Mouse (Mus musculus) neural tube, embryonic 12.5 days (tissue): ENCODE measurements around the gene Ebi3. TPM values are rescaled to one million over a fixed set of nuclear protein-coding genes. Genes with fewer than 3 reads are reported as not detected.
A peak's percentile ranks its signal among the peaks of the same experiment; 100 is the strongest.

Experiments
- ATAC-seq: fragments of 200-750 bp; cut with Nextera tagmentation; 2 replicates; pipeline ENCODE4 v1.8.0; 2017; ENCODE audit warnings: low read depth, mild to moderate bottlenecking, moderate TSS enrichment, moderate library complexity; ENCODE audit not compliant: low FRiP score
- H3K27ac ChIP-seq: fragments of 300-500 bp; sonication (generic); 2 replicates; pipeline ENCODE4 v1.5.1; 2016
- H3K27me3 ChIP-seq: fragments of 300-500 bp; sonication (generic); replicated peaks from 2 replicates; pipeline ENCODE4 v1.6.1; 2016; ENCODE audit warnings: mild to moderate bottlenecking
- H3K36me3 ChIP-seq: fragments of 300-500 bp; sonication (generic); 2 replicates; pipeline ENCODE4 v1.6.1; 2016; ENCODE audit warnings: mild to moderate bottlenecking
- H3K4me1 ChIP-seq: fragments of 300-500 bp; sonication (generic); 2 replicates; pipeline ENCODE4 v1.6.1; 2016
- H3K4me2 ChIP-seq: fragments of 300-500 bp; sonication (generic); replicated peaks from 2 replicates; pipeline ENCODE4 v1.6.1; 2016; ENCODE audit warnings: mild to moderate bottlenecking
- H3K4me3 ChIP-seq: fragments of 300-500 bp; sonication (generic); 2 replicates; pipeline ENCODE4 v1.5.1; 2016
- H3K9ac ChIP-seq: fragments of 300-500 bp; sonication (generic); 2 replicates; pipeline ENCODE4 v1.6.1; 2016; ENCODE audit warnings: mild to moderate bottlenecking
- H3K9me3 ChIP-seq: fragments of 300-500 bp; sonication (generic); 2 replicates; pipeline ENCODE4 v1.6.1; 2016; ENCODE audit warnings: mild to moderate bottlenecking
- WGBS: fragments of 180-500 bp; shearing (Covaris S2); methylation state at CpG from one replicate; pipeline ENCODE4 v1.1.7; 2016; 5-methylcytosine and 5-hydroxymethylcytosine counted together
- polyA plus RNA-seq: library from polyadenylated mRNA; unstranded; fragments of >200 nt; fragmentation: Nextera tagmentation; extraction: Ambion mirVana; gene quantifications from 2 replicates; pipeline ENCODE4 v1.2.1, GENCODE M21; 2016

Gene Ebi3
- polyA plus RNA-seq, 1 experiment from 2014 or later = 2.8 TPM

GRCm38 (mm10) chr17:55971453-55971852 is 19.0 kb downstream of the Ebi3 start:
- Histone ChIP-seq H3K27me3 (no peaks in the 10 kb centered on the region), H3K36me3 (peaks cover 43% of the 10 kb centered on the region), H3K4me2 (peak overlapping the region; percentile 84), H3K4me1 (peaks cover 43% of the 10 kb centered on the region), H3K27ac (no peak overlapping the region), H3K9ac (peak overlapping the region; percentile 79), H3K9me3 (no peaks in the 10 kb centered on the region), H3K4me3 (peak overlapping the region; percentile 66)
- ATAC-seq = no peak
- 19% methylated on average over 22 of the region's 22 CpGs for WGBS

DNA sequence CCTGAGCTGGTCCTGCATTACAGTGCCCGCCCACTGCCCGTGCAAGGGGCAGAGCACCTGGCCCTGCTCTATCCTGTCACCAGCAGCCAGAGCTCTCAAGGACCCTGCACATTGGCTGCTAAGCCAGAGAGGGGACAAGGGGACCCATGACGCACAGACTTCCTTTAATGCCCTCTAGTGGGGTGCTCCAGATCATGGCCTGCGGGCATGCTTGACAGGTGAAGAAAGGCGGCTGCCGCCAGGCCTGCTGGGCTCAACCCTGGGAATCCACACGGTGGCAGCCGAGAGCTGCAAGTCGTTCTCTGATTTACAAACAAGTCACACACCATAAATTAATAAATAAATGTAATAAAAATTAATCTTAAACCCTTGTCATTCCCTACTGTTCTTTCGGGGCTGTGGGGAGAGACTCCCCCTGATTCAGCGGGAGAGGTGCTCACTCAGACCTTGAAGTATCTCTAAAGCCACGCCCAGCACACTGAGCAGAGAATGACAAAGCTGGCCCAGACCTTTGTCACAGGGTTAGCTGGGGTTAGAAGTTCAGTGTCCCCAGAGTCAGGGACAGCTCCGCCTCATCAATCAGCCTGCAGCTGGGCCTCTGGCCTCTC is 23.9 kb downstream of the Ebi3 start:
- 15% methylated on average over 13 of the region's 13 CpGs for WGBS
- ATAC-seq = peak; percentile 74
- H3K9ac ChIP-seq = peak overlapping the region; percentile 14; the same call in 1 of the 2 replicates
- H3K27ac ChIP-seq = peak overlapping the region; percentile 6; the same call in 1 of the 2 replicates
- peaks cover 25% of the 10 kb centered on the region for H3K4me1 ChIP-seq
- H3K36me3 ChIP-seq = peaks cover 29% of the 10 kb centered on the region
- no peaks in the 10 kb centered on the region for H3K27me3 ChIP-seq
- no peak overlapping the region for H3K4me3 ChIP-seq
- peak overlapping the region; percentile 25; the same call in 1 of the 2 replicates for H3K4me2 ChIP-seq
- no peaks in the 10 kb centered on the region for H3K9me3 ChIP-seq

GRCm38 (mm10) chr17:55977301-55977700 is 24.9 kb downstream of the Ebi3 start:
- no peak for ATAC-seq
- 47% methylated on average over 3 of the region's 3 CpGs for WGBS
- H3K4me3 ChIP-seq = no peak overlapping the region
- peak overlapping the region; percentile 6; the same call in 1 of the 2 replicates for H3K27ac ChIP-seq
- no peak overlapping the region for H3K9ac ChIP-seq
- no peaks in the 10 kb centered on the region for H3K9me3 ChIP-seq
- no peaks in the 10 kb centered on the region for H3K27me3 ChIP-seq
- no peak overlapping the region for H3K4me2 ChIP-seq
- peaks cover 29% of the 10 kb centered on the region for H3K36me3 ChIP-seq
- peaks cover 19% of the 10 kb centered on the region for H3K4me1 ChIP-seq

DNA sequence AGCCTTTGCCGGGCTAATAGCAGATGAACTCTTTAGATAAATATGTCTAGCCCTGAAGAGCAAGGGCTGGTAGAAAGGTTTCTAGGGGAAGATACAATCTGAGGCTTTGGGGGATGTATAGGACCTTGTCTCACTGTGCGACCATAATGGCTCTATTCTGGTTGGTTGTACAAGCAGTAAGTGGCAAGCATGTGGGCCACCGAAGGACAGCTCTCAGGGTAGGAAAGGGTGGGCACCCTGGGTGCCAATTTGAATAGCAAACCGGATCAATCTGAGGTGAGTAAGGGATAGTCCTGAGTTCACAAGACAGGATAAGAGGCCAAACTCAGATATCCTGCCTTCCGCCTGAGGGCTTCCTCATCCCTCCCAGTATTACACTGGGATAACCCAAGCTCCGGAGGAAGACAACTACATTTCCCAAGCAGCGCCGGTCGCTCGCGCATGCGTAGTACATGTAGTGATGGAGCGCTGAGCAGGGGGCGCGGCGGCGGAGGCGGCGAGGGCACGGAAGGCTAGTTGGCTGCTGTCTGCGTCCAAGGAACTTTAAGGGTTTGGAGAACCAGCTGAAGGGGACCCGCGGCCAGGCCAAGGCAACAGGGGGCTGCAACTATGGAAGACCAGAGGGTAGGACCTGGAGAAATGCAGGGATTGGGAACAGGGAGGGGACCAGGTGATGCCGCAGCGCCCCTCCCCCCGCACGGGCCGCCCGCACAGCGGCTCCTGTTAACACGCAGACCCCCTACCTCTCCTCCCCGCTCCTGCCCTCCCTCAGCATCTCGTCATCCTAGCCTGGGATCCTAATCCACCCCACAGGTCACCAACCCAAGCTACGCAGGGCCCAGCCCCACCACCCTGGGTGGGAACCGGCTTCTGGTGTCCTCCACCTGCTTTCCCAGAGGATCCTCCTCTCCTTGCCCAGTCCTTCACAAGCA is 33.9 kb downstream of the Ebi3 start, which contains the start of gene Fsd1:
Gene Fsd1, plus strand, starts transcription at position 480 of the 932 bp plus-strand sequence.
- Histone ChIP-seq H3K36me3 (peaks cover 24% of the 10 kb centered on the region), H3K9ac (peak within 1 kb of the TSS; percentile 72), H3K4me2 (peak within 1 kb of the TSS; percentile 86), H3K9me3 (no peaks in the 10 kb centered on the region), H3K4me1 (peaks cover 12% of the 10 kb centered on the region), H3K4me3 (peak within 1 kb of the TSS; percentile 69), H3K27me3 (no peaks in the 10 kb centered on the region), H3K27ac (no peak within 1 kb of the TSS)
- peak; percentile 88 for ATAC-seq
- WGBS = 10% methylated on average over 35 of the region's 35 CpGs

DNA sequence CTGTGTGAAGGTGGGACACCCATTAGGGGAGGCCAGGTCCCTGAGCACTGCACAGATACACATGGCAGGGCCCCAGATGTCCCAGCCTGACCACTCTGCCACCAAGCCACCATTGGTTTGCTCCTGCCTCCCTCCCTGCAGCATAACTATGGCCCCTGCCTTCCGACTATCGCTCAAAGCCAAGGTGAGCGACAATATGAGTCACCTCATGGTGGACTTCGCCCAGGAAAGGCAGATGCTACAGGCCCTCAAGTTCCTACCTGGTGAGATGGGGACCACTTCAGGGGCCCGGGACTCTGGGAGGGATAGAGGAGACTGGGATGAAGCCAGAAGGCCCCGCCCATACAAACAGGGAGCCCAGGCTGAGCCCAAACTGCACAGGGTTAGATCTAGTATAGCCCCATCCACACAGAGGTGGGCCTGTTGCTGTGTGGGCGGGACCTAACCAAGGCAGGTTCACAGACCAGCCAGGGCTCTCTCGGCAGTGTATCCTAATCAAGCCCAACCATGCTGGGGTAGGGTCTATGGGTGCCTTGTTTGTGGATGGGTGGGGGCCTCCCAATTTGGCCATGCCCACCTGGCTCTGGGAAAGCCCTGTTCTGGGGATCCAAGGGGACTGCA is 37.9 kb downstream of the Ebi3 start:
- no peaks in the 10 kb centered on the region for H3K9me3 ChIP-seq
- no peak overlapping the region for H3K4me3 ChIP-seq
- no peak overlapping the region for H3K9ac ChIP-seq
- peaks cover 52% of the 10 kb centered on the region for H3K36me3 ChIP-seq
- ATAC-seq = no peak
- no peak overlapping the region for H3K27ac ChIP-seq
- 87% methylated on average over 8 of the region's 8 CpGs for WGBS
- no peak overlapping the region for H3K4me2 ChIP-seq
- H3K27me3 ChIP-seq = no peaks in the 10 kb centered on the region
- H3K4me1 ChIP-seq = peaks cover 12% of the 10 kb centered on the region

- Histone ChIP-seq H3K4me1 (0 out of 2 replicates have a peak, but pooled peaks cover 7% of the 10 kb centered on the region), H3K36me3 (peaks cover 47% of the 10 kb centered on the region), H3K27ac (no peak overlapping the region), H3K4me3 (no peak overlapping the region), H3K9me3 (no peaks in the 10 kb centered on the region), H3K9ac (peak overlapping the region; percentile 17; the same call in 1 of the 2 replicates), H3K27me3 (peaks cover 17% of the 10 kb centered on the region), H3K4me2 (no peak overlapping the region)
- 90% methylated on average over 15 of the region's 15 CpGs for WGBS
- ATAC-seq = no peak
Measured at GRCm38 (mm10) chr17:55996007-55996406, 43.6 kb downstream of the Ebi3 start.

DNA sequence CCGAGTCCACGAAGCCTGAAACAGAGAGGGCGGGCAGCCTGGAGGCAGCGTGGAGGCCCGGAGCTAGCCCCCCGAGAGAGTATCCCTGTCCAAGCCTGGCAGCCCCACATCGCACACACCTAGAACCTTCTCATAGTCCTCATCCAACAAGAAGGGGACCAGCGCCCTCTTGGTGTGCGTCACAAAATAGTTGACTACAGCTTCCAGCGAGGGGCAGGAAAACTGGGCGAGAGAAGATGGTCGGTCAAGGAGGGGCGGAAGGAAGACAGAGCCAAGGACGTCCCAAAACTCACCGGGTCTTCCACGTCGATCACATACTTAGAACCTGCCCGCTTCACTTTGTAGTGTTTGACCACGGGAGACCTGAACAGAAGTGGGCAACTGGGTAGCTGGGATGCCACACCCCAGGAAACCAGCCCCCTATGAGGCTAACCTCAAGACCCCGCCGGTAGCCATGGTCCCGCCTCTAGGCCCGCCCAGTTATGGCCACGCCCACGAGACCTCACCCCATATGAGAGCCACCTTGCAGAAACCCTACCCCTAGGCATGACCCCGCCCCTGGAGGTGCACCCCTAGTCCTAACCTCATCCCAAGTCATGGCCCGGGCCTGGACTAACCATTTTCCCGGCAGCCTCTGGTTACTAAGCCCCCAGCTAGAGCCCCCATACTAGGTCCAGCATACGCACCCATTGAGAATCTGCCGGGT is 47.5 kb downstream of the Ebi3 start:
- H3K4me2 ChIP-seq = peak overlapping the region; percentile 38
- H3K27ac ChIP-seq = no peak overlapping the region
- no peak overlapping the region for H3K9ac ChIP-seq
- 7% methylated on average over 30 of the region's 30 CpGs for WGBS
- H3K36me3 ChIP-seq = peaks cover 20% of the 10 kb centered on the region
- 0 out of 2 replicates have a peak, but pooled peaks cover 7% of the 10 kb centered on the region for H3K4me1 ChIP-seq
- peaks cover 21% of the 10 kb centered on the region for H3K27me3 ChIP-seq
- H3K4me3 ChIP-seq = no peak overlapping the region
- no peaks in the 10 kb centered on the region for H3K9me3 ChIP-seq
- peak; percentile 37; the same call in 1 of the 2 replicates for ATAC-seq

DNA sequence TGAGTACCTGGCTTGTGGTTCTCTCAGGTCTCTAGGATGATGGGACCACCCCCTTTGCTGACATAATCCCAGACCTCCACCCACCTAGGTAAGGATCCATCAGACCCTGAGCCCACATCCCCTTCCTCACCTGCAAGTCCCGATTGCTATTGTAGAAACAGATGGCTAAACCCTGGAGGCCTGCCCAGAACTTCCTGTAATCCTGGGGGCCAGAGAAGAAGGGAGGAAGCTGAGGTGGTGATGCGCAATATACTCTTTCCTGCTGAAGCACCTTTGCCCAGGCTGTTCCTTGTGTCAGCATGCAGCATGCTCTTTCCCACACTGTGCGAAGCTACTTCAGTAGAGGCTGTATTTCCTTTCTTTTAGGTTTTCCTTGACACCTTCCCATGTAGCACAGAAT is 50.6 kb downstream of the Ebi3 start:
- Histone ChIP-seq H3K9me3 (no peaks in the 10 kb centered on the region), H3K9ac (no peak overlapping the region), H3K4me2 (no peak overlapping the region), H3K4me3 (no peak overlapping the region), H3K27ac (no peak overlapping the region), H3K4me1 (peaks cover 13% of the 10 kb centered on the region), H3K36me3 (no peaks in the 10 kb centered on the region), H3K27me3 (peaks cover 21% of the 10 kb centered on the region)
- 76% methylated on average over 3 of the region's 3 CpGs for WGBS
- ATAC-seq = no peak

- 58% methylated on average over 13 of the region's 13 CpGs for WGBS
Measured at GRCm38 (mm10) chr17:56005415-56006061, 53.1 kb downstream of the Ebi3 start, which contains the start of the genes Stap2 and Mpnd. Stap2 (minus strand) TSS chr17:56005584. Mpnd (plus strand) TSS chr17:56005711.

More at GRCm38 (mm10) chr17:56005415-56006061, 53.1 kb downstream of the Ebi3 start, which contains the start of the genes Stap2 and Mpnd:
- peaks cover 9% of the 10 kb centered on the region for H3K27me3 ChIP-seq
- H3K4me2 ChIP-seq = no peak within 1 kb of the TSS
- no peak within 1 kb of the TSS for H3K27ac ChIP-seq
- H3K9me3 ChIP-seq = no peaks in the 10 kb centered on the region
- H3K36me3 ChIP-seq = no peaks in the 10 kb centered on the region
- 0 out of 2 replicates have a peak within 1 kb of the TSS, but pooled peaks have one; percentile 6 for H3K9ac ChIP-seq
- H3K4me1 ChIP-seq = peaks cover 15% of the 10 kb centered on the region
- no peak within 1 kb of the TSS for H3K4me3 ChIP-seq
- no peak for ATAC-seq
